Mouse (Mus musculus) C2C12 (cell line): ENCODE measurements around the gene Ttpal.

Experiments used
- CTCF ChIP-seq: IDR thresholded peaks from one replicate; pipeline ENCODE4 v1.5.1; 2011; ENCODE audit not compliant: control insufficient read depth, insufficient read depth, insufficient read length
- MAX ChIP-seq: IDR thresholded peaks from one replicate; pipeline ENCODE4 v1.6.1; 2011; ENCODE audit warnings: mild to moderate bottlenecking, control low read depth

DNA sequence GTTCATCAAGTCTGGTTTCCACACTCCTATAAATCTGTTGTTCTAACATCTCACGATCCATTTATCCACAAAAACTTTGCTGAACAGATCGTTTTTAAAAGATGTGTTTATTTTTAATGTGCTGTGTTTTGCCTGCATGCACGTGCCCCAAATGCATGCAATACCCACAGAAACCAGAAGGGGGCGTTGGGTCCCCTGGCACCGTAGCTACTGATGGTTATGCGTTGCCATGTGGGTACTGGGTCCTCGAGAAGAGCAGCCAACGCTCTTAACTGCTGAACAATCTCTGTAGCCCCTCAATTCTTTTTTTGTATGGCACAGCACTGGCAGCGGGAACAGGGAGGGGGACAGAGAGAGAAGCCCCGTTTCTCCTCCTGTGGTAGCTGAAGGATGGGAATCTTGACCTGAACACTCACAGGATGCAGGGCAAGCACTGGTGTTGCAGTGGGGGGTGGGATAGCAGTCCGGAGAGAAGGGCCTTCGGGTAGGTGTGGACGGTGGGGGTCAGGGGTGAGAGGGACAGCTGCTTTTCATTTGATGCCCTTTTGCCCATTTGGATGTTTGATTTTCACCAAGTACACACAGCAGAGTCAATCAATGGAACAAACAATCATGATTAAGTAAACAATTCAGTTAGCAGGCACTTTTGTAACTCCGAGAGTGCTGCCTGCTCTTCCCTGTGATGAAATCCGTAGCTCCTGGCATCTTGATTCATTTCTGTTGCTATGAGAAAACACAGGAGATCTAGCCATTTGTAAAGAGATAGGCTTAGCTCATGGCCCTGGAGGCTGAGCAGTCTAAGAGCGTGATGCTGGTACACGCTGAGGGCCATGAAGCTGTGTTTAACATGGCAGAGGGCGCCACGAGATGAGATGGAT is 15.5 kb upstream of the Ttpal start:
- TF ChIP-seq CTCF (peak; percentile 35), MAX (no peak)
